Mouse (Mus musculus): ENCODE measurements at regions not wholly inside any gene's neighbourhood (a gene's known extent, or its start where the extent isn't known, plus 50 kb on each side); places are given as distances from the start of the nearest gene placed in this dataset.
A peak's percentile ranks its signal among the peaks of the same experiment; 100 is the strongest.

DNA sequence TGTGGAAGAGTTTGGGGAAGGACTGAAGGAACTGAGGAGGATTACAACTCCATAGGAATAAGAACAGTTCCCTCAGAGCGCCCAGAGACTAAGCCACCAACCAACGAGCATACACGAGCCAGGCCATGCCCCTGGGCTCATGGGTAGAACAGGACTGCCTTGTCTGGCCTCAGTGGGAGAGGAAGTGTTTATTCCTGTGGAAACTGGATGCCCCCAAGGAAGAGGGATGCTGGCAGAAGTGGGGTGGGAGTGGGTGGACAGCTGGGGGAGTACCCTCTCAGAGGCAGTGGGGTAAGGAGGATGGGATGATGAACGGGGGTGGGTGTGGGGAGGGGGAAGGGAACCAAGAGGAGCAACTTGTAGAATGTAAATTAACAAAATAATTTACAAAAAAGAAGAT, 86.3 kb upstream of the Rab11fip2 start:
- Histone ChIP-seq H3K36me3 (ENCODE audit: poor library complexity, severe bottlenecking) (no peaks in the 10 kb centered on the region), H3K4me2 (no peak overlapping the region), H3K4me3 (no peak overlapping the region), H3K9ac (no peak overlapping the region), H3K9me3 (replicated peaks) (no peaks in the 10 kb centered on the region), H3K27ac (no peak overlapping the region), H3K27me3 (no peaks in the 10 kb centered on the region), H3K4me1 (no peaks in the 10 kb centered on the region)
- WGBS: 89% methylated on average over 3 of the region's 4 CpGs
- ATAC-seq: no peak

DNA sequence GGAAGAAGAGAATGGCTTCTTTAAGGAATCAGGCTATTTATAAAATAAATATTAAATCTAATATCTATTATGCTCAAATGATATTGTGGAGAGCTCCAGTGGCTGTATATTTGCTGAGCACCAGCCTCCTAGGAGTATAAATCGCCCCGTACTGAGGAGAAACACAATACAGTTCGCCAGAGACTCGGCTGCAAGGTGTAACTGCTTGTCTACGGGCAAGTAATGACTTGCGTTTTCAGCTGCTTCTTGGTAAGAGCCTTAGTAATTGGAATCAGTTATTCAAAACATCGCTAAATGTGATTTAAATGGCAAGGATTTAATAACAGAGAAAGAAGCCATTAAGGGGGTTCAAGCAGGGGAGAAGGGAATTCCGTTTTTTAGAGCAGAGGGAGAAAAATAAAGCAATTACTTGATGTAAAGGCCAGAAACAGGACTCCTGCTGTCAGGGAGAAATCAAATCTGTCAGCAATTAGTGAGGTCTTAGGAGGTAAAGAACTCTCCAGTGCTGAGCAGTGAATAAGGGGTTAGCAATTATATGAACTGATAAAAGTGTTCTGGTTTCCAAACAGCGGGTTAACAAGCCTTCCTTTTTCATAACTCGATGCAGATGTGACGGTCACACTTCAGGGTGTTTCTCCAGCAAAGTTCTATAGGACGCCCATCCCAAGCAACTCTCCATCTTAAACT, 72.3 kb upstream of the Rab11fip2 start:
- 1% methylated on average over 12 of the region's 12 CpGs for WGBS
- H3K27ac ChIP-seq: no peak overlapping the region; the same call in 1 of the 2 replicates

DNA sequence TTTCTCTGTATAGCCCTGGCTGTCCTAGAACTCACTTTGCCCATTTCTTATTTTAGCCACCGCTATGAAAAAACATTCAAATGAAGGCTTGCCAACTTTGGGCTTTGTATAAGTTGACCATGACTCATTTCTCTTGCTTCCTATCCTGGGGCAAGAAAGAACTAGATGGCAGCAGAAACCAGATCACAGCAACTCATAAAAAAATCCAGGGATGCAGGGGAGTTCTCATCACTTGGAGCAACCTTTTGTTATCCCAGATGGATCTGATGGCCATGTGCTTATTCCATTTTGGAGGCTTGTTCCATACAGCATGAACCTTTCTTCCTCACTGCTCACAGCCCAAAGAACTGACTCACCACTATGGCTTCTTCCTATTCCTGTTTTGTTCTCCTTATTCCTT, 52.1 kb upstream of the Rab11fip2 start:
- no peaks in the 10 kb centered on the region for H3K36me3 ChIP-seq (ENCODE audit: poor library complexity, severe bottlenecking)
- H3K4me3 ChIP-seq: no peak overlapping the region
- 96% methylated on average over 1 of the region's 1 CpGs for WGBS
- peaks cover 8% of the 10 kb centered on the region for H3K9me3 ChIP-seq (replicated peaks)
- no peaks in the 10 kb centered on the region for H3K4me1 ChIP-seq
- ATAC-seq: no peak
- no peaks in the 10 kb centered on the region for H3K27me3 ChIP-seq
- no peak overlapping the region for H3K27ac ChIP-seq
- H3K4me2 ChIP-seq: no peak overlapping the region
- H3K9ac ChIP-seq: no peak overlapping the region

More for the DNA sequence above, 72.3 kb upstream of the Rab11fip2 start:
- 0 out of 2 replicates have a peak overlapping the region, but pooled peaks have one; percentile 1 for H3K4me3 ChIP-seq
- peak; percentile 68; the same call in 1 of the 2 replicates for ATAC-seq
- no peaks in the 10 kb centered on the region for H3K36me3 ChIP-seq (ENCODE audit: poor library complexity, severe bottlenecking)
- no peaks in the 10 kb centered on the region for H3K9me3 ChIP-seq (replicated peaks)
- peak overlapping the region; percentile 50 for H3K4me2 ChIP-seq
- peaks cover 8% of the 10 kb centered on the region; the same call in 1 of the 2 replicates for H3K27me3 ChIP-seq
- H3K9ac ChIP-seq: no peak overlapping the region
- H3K4me1 ChIP-seq: peaks cover 22% of the 10 kb centered on the region
